Mouse (Mus musculus): ENCODE results near the gene Htr1b.
A peak's percentile ranks its signal among the peaks of the same experiment; 100 is the strongest.

- peak; percentile 38 for TF ChIP-seq CTCF (IDR thresholded peaks at IDR 0.05)
- TF ChIP-seq EP300 (IDR thresholded peaks at IDR 0.05) = no peak
Measured at GRCm38 (mm10) chr9:81631581-81632091, 2.0 kb downstream of the Htr1b start.
